Mouse (Mus musculus) Patski (cell line): ENCODE results near the gene Gramd1a. TPM values are rescaled to one million over a fixed set of nuclear protein-coding genes. Genes with fewer than 3 reads are reported as not detected.

ENCODE experiments used
- ATAC-seq: fragments of 100-300 bp; one replicate; pipeline ENCODE4 v1.8.0; 2021
- CTCF ChIA-PET: fragments of 350-600 bp; sonication (Branson Sonifier 250); formaldehyde crosslinking; loops from one replicate; lab custom pipeline; 2022; ENCODE audit warnings: inconsistent platforms; lab: Charles Lee
- POLR2A ChIA-PET: fragments of 350-600 bp; sonication (Branson Sonifier 250); formaldehyde crosslinking; loops from one replicate; lab custom pipeline; 2022; ENCODE audit warnings: antibody characterized with exemption, inconsistent platforms; lab: Charles Lee
- DNase-seq: peaks from one replicate; pipeline ENCODE4 v3.0.0-alpha.2; 2011; ENCODE audit warnings: low read depth, low spot score
- H3K27me3 ChIP-seq: fragments of 371-371 bp; one replicate; pipeline ENCODE4 v1.5.1; 2021
- CTCF ChIP-seq: fragments of 100-300 bp; IDR thresholded peaks from one replicate; pipeline ENCODE4 v1.5.1; 2021
- in situ Hi-C: fragments of 300-500 bp; cut with MboI; formaldehyde crosslinking; loops from 3 replicates; pipeline ENCODE4 v1.11.1; 2018; ENCODE audit warnings: low pct_unique_long_range_greater_than_20kb, mixed read lengths
- polyA plus RNA-seq: library from polyadenylated mRNA; unstranded; gene quantifications from one replicate; pipeline ENCODE4 v1.2.3, GENCODE M21; 2021

Gramd1a gene
- polyA plus RNA-seq, 1 experiment from 2014 or later, result 48.2 TPM

DNA sequence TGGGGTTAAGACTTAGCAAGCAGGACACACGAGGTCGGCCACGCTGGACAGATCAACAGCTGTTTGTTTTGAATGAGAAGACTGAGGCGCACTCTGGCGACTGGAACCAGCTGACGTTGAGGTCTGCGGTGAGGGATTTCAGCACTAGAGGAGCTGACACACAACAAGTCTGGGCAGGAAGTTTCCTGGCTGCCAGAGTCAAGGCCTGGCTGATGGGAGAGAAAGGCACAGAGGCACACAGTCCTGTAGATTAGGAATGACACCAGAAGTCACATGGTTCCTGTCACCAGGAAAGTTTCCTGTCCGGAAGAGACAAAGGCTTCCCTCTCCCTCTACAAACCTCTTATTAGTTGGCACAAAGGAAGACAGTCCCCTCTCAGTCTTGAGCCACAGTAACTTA is 12.7 kb upstream of the Gramd1a start:
- DNase-seq, result no peak
- ChIA-PET CTCF (interaction anchor here (0.7 kb wide), 1 partner anchor 9 kb away, joined by 4 read pairs; no protein-coding TSS in a partner anchor), POLR2A (no interaction called here)
- ATAC-seq, result no peak
- TF ChIP-seq CTCF, result no peak
- in situ Hi-C loops, result no loop called here
- H3K27me3 ChIP-seq, result peaks cover 14% of the 10 kb centered on the region

DNA sequence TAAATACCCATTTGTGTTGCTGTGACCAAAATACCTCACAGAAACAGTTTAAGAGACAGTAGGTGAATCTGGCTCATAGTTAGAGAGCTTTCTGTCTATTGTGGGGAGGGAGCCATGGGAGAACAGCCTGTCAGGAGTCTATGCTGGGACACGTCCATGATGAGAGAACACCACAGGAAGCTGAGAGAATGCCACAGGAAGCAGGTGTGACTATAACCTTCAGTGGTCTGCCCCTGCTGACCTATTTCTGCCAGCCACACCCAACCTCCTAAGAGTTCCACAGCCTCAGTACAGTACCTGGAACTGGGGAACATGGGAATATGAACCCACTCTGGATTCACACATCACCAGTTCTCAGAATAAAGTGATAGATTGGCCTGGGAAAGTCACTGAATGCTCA is 9.1 kb upstream of the Gramd1a start:
- peaks cover 8% of the 10 kb centered on the region for H3K27me3 ChIP-seq
- POLR2A ChIA-PET, result no interaction called here
- in situ Hi-C loops, result no loop called here
- no peak for ATAC-seq
- no peak for DNase-seq
- CTCF ChIA-PET, result interaction anchor here (0.7 to 1.1 kb wide), 2 partner anchors 12 to 63 kb away, joined by 3 to 4 read pairs; no protein-coding TSS in a partner anchor
- TF ChIP-seq CTCF, result no peak

DNA sequence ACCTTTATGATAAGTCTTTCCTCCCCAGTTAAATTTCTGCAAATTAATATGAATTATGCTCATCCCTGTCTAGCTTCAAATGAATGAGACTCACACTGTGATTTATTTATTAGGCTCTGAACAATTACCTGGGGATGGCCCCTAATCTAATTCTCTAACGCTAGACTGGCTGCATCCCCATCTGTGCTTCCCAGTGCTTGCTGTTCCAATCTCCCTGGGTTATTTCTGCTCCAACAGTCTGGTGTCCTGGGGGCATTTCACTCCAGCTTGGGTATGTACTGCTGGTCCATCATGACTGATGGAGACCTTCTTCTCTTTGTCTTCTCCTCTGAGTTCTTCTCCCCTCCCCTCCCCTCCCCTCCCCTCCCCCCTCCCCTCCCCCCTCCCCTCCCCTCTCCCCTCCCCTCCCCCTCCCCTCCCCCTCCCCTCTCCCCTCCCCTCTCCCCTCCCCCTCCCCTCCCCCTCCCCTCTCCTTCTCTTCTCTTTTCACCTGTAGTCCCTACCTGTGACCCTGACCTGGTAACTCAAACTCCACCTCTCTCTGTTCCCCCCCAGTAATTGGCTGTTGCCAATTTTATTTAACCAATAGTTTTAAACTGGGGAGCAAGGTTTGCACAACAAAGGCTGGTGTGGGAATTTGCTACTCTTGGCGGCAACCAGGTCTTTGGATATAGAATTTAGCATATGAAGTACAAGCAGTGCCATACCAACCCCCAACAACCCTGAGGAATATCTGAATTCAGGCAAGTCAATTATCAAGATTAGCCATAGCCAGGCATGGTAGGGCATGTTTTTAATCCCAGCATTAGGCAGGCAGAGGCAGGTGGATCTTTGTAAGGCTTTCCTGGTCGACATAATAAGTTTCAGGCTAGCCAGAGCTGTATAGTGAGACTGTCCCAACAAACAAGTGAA is 8.2 kb upstream of the Gramd1a start:
- in situ Hi-C loops, result no loop called here
- TF ChIP-seq CTCF, result no peak
- POLR2A ChIA-PET, result no interaction called here
- peaks cover 8% of the 10 kb centered on the region for H3K27me3 ChIP-seq
- ATAC-seq, result no peak
- CTCF ChIA-PET, result no interaction called here
- no peak for DNase-seq

DNA sequence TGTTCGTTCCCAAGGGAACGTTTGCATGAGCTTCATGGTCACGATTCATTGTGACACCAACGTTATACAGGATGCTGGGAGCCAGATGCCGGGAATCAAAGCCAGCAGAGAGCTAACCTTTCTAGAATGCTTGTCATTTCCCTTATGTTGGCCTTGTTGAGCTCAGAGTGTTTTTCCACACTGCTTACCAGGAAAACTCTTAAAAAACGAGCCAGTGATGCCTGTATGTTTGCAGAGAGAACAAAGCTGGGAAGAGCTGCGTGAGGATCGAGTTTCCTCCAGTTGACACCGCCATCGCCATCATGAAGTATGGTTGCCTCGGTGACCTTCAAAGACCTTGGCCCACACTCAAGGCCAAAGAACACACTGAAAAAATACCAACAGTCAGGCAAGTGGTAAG is 6.6 kb upstream of the Gramd1a start:
- in situ Hi-C loops, result no loop called here
- DNase-seq (no peak), ATAC-seq (no peak)
- POLR2A ChIA-PET, result no interaction called here
- H3K27me3 ChIP-seq, result no peaks in the 10 kb centered on the region
- no peak for TF ChIP-seq CTCF
- CTCF ChIA-PET, result no interaction called here

DNA sequence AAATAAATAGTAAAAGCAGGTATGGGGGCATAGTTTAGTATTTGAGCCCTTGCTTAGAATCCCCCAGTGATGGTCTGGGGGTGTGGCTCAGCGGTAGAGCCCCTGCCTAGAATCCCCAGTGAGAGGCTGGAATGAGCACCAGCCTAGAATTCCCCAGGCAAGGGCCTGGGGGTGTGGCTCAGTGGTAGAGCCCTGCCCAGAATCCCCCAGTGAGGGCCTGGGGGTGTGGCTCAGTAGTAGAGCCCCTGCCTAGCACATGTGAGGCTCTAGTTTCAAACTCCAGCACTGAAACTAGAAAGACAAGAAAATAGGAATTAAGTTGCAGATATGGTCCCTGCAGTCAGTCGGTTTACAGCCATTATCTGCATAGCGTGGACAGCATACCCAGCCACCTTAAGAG is 6.1 kb upstream of the Gramd1a start:
- H3K27me3 ChIP-seq, result no peaks in the 10 kb centered on the region
- in situ Hi-C loops, result no loop called here
- ChIA-PET CTCF (no interaction called here), POLR2A (no interaction called here)
- DNase-seq, result no peak
- no peak for ATAC-seq
- no peak for TF ChIP-seq CTCF

DNA sequence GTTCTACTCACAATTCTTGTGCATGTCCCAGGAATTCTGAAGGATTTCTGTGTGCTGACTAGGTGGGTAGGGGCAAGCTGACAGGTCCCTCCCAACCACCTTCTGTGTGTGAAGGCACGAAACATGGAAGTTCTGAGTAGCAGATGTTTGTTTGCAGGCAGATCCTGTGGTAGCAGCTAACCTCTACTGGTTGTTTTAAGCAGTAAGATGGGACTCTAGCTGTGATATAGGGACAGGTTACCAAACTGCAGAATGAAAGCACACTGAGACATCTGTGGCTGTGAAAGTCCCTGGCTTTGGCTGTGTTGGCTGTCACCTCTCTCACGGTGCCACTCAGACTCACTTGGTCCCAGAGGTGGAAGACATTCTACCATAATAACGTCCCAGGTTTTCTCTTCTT is 5.5 kb upstream of the Gramd1a start:
- ATAC-seq, result no peak
- DNase-seq, result no peak
- in situ Hi-C loops, result no loop called here
- H3K27me3 ChIP-seq, result no peaks in the 10 kb centered on the region
- POLR2A ChIA-PET, result no interaction called here
- CTCF ChIA-PET, result no interaction called here
- no peak for TF ChIP-seq CTCF

DNA sequence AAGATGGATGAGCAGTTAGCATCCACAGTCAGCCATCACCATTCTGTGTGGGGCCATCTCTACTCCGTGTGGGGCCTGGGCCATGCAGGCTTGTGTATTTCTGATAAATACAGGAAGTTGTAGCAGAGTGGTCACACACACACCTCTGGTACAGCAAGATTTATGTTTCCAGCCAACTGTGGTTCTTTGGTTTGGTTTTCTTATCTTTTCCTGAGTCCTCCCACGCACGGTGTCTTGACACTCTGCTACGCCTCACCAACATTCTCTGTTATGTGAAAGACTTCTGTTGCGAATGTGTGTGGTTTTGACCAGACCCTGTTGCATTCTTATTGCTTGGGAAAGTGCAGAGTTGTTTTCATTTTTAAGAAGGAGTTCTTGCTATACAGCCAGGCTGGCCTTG is 5.1 kb upstream of the Gramd1a start:
- in situ Hi-C loops, result no loop called here
- TF ChIP-seq CTCF, result no peak
- ChIA-PET CTCF (no interaction called here), POLR2A (no interaction called here)
- DNase-seq, result no peak
- H3K27me3 ChIP-seq, result no peaks in the 10 kb centered on the region
- no peak for ATAC-seq

DNA sequence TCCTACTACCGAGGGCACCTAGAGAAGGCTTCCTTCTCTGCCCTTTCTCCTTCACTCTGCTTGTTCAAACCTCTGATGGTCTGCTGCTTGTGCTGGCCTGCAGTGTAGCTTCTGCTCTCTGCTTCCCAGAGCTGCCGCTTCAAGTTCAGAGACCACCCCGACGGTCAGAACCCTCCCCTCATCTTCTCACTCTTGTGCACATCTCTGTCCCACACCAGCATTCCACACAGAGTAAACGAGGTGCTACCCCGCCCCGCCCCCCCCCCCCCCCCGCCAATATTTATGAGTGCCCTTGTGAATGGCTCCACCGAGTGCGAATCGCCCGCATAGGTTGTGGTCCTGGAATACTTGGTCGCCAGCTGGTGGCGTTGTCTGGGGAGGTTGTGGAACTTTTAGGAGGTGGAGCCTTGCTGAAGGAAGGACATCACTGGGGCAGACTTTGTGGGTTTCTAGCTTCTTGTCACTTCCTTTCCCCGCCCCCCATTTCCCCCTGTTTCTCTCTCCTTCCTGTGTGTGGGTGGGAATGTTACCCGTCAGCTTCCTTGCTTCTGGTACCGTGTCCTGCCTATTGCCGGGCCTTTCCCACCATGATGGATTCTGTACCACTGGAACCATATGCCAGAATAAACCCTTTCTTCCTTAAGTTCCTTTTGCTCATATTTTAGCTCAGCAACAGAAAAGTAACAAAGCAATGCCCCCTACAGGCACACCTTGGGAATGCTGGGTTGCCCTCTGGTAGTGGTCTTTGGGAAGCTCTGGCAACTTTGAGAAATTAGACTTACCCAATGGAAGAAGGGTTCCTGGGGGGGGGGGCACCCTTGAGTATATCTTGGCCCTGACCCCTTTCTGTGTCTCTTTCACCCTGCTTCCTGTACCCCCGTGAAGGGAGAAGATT is 585 bp upstream of the Gramd1a start:
- ChIA-PET CTCF (interaction anchor here (0.7 to 1.5 kb wide), 2 partner anchors 16 kb away, joined by 3 to 4 read pairs; no protein-coding TSS in a partner anchor), POLR2A (interaction anchor here (0.6 kb wide), 1 partner anchor 344 kb away, joined by 3 read pairs; no protein-coding TSS in a partner anchor)
- ATAC-seq (no peak), DNase-seq (no peak)
- in situ Hi-C loops, result no loop called here
- no peak for TF ChIP-seq CTCF
- no peaks in the 10 kb centered on the region for H3K27me3 ChIP-seq

DNA sequence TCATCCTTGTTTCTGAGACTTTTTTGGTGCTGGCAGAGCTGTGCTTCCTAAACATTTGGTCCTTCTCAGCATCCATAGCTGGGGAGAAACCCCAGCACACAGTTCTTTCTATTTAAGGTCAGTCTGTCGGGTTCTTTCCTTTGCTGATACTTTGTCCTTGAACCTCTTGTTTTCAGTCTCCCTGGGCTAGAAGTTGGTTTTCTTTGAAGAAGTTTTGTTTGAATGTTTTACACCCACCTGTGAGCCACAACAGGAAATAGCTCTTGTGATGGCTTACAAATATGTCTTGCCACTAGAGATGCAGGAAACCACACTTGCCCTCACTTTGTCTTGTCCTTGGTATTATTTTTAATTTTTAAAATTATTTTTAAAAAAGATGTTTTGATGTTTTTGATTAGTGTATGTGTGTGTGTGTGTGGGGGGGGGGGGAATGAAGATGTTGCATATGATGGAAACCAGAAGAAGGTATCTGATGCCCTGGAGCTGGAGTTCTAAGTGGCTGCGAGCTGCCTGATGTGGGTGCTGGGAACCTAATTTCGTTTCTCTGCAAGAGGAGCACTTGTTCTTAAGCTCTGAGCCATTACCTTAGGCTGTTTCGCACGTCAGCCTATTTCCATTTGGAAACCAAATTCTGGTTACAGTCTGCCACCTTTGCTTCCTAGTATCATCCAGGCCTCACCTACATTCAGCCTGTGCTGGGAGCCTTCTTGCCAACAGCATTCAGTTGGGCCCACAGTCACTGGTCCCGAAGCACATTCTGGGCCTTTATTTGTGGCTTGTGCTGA is 2.0 kb downstream of the Gramd1a start:
- CTCF ChIA-PET, result interaction anchor here (1.0 to 1.9 kb wide), 4 partner anchors 14 to 48 kb away, joined by 3 to 4 read pairs (median 3); no protein-coding TSS in a partner anchor
- no peaks in the 10 kb centered on the region for H3K27me3 ChIP-seq
- POLR2A ChIA-PET, result no interaction called here
- ATAC-seq (no peak), DNase-seq (no peak)
- TF ChIP-seq CTCF, result no peak
- in situ Hi-C loops, result no loop called here
